Mouse (Mus musculus): Measurements from ENCODE around the gene Gm8180. TPM values are rescaled to one million over a fixed set of nuclear protein-coding genes. Genes with fewer than 3 reads are reported as not detected.
"Not testable (repeated sequence)": the region's sequence is repeated elsewhere in the genome, so short reads cannot be mapped to it uniquely, and the experiment has no call there.

Gene Gm8180
- polyA plus RNA-seq, 1 experiment = not detected

DNA sequence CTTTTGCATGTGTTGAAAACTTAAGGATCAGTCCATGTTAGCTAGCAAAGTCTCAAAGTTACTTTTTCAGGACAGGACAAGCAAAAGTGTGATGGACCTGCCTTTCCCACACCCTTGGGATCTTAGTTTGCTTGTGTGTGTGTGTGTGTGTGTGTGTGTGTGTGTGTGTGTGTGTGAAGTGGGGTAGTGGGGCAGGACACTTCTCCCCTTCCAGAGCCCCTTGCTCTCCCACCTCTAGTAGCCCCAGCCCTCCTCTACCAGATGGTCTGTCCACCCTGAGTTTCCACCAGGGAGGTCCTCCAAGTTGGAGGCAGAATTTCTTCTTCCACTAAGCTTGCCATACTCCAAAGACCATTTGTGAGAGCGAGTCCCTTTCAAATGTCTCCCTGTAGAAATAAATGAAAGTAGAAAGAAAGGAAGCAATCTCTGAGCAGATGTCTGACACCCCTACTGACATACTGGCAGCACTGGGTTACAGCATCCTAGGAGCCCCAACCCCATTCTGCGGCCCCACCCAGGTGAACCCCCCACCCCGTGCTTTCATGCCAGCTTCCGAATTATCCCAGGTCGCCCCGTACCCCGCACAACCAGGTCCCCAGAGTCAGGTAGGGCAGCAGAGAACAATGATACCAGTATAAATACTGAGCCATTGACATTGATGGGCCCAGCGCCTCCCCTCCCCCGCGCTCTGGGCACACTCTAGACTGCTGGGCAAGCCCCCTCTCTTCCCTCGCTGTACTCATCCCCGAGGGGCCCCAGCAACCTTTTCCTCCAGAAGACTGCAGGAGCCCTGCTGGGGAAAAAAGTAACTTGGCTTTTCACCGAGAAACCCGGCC, 11.7 kb upstream of the Gm8180 start:
- Histone ChIP-seq H3K27me3 (ENCODE audit: control insufficient read depth, insufficient read depth, low read length, poor library complexity, severe bottlenecking) (no peaks in the 10 kb centered on the region), H3K36me3 (ENCODE audit: control insufficient read depth, insufficient read depth, low read length, poor library complexity, severe bottlenecking) (no peaks in the 10 kb centered on the region), H3K9me3 (replicated peaks; ENCODE audit: control insufficient read depth, insufficient read depth, low read length, poor library complexity, severe bottlenecking) (no peaks in the 10 kb centered on the region), H3K9ac (ENCODE audit: low read depth, poor library complexity, severe bottlenecking) (no peak overlapping the region), H3K27ac (ENCODE audit: insufficient read depth, low read length) (no peak overlapping the region), H3K4me3 (ENCODE audit: low read depth, low read length) (peak overlapping the region; percentile 3; the same call in 1 of the 2 replicates), H3K4me1 (ENCODE audit: control insufficient read depth, insufficient read depth, low read length) (no peaks in the 10 kb centered on the region)
- TF ChIP-seq EP300 (IDR thresholded peaks at IDR 0.05; ENCODE audit: insufficient read depth, low read depth, low read length) (no peak), POLR2A (IDR thresholded peaks at IDR 0.05; ENCODE audit: insufficient read depth, low read length) (no peak), CTCF (IDR thresholded peaks at IDR 0.05; ENCODE audit: low read depth, low read length) (no peak)

DNA sequence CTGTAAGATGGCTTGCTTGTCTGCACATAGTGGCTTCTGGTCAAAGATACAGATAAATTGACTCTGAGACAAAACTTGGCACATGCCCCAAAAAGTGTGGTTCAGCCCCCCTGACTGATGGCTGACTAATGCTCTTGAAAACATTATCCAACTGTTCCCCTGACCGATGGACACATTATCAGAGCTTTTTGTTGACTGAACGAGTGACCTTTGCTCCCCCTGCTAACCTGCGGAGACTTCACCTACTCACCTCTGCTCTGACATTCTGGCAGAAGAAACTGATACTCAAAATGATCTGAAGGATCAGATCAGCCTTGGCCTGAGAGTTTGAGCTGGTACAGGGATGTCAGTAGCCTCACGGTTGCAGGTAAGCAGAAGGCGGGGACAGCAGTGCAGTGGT, 9.3 kb upstream of the Gm8180 start:
- not testable (repeated sequence) for H3K27me3 ChIP-seq (ENCODE audit: control insufficient read depth, insufficient read depth, low read length, poor library complexity, severe bottlenecking); H3K9me3 ChIP-seq (replicated peaks; ENCODE audit: control insufficient read depth, insufficient read depth, low read length, poor library complexity, severe bottlenecking); H3K36me3 ChIP-seq (ENCODE audit: control insufficient read depth, insufficient read depth, low read length, poor library complexity, severe bottlenecking); H3K27ac ChIP-seq (ENCODE audit: insufficient read depth, low read length); H3K4me1 ChIP-seq (ENCODE audit: control insufficient read depth, insufficient read depth, low read length); H3K9ac ChIP-seq (ENCODE audit: low read depth, poor library complexity, severe bottlenecking); H3K4me3 ChIP-seq (ENCODE audit: low read depth, low read length)

DNA sequence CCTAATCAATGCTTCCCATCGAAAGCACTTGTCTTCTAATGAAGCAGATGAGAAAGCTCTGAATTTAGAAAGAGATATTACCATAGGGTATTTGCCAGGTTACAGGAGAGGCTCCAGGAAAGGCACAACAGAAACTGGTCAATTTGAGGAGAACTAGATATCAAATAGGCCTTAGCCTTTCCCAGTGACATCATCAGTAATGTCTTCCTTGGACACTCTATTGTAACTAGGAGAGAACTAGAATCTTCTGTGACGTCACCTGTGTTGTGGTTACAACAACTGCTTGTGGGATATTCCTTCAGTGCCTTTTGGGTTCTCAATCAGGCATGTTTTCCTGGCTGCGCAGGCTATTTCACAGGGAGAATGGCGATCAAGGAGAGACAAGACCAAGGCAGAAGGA, 37.0 kb downstream of the Gm8180 start, which contains the start of gene Gm6526:
TSS of gene Gm6526 (plus strand) at position 301 of the 400 bp plus-strand sequence.
- H3K9ac ChIP-seq (ENCODE audit: low read depth, poor library complexity, severe bottlenecking); H3K9me3 ChIP-seq (replicated peaks; ENCODE audit: control insufficient read depth, insufficient read depth, low read length, poor library complexity, severe bottlenecking); H3K27me3 ChIP-seq (ENCODE audit: control insufficient read depth, insufficient read depth, low read length, poor library complexity, severe bottlenecking); H3K36me3 ChIP-seq (ENCODE audit: control insufficient read depth, insufficient read depth, low read length, poor library complexity, severe bottlenecking); H3K27ac ChIP-seq (ENCODE audit: insufficient read depth, low read length); H3K4me1 ChIP-seq (ENCODE audit: control insufficient read depth, insufficient read depth, low read length); H3K4me3 ChIP-seq (ENCODE audit: low read depth, low read length): not testable (repeated sequence)

Other genes with a start within 250 kb of the Gm8180 start
- gene Gm5799, start 241.2 kb downstream of the Gm8180 start, polyA plus RNA-seq (2011; ENCODE audit: insufficient read depth, insufficient read length, low read depth, missing spikeins) = not detected in 2 replicates
- not detected in 2 replicates for gene Gm17654, start 205.6 kb downstream of the Gm8180 start, polyA plus RNA-seq (2011; ENCODE audit: insufficient read depth, insufficient read length, low read depth, missing spikeins)
- not detected in 2 replicates for gene Gm10375, start 176.7 kb downstream of the Gm8180 start, polyA plus RNA-seq (2011; ENCODE audit: insufficient read depth, insufficient read length, low read depth, missing spikeins)
- not detected in 2 replicates for gene Gm8165, start 107.5 kb downstream of the Gm8180 start, polyA plus RNA-seq (2011; ENCODE audit: insufficient read depth, insufficient read length, low read depth, missing spikeins)
- gene Gm7324, start 86.9 kb downstream of the Gm8180 start, polyA plus RNA-seq (2011; ENCODE audit: insufficient read depth, insufficient read length, low read depth, missing spikeins) = 31.7 and 35.6 TPM in 2 replicates
- not detected in 2 replicates for gene Gm16506, start 57.3 kb downstream of the Gm8180 start, polyA plus RNA-seq (2011; ENCODE audit: insufficient read depth, insufficient read length, low read depth, missing spikeins)
- gene Gm6526, start 36.9 kb downstream of the Gm8180 start, polyA plus RNA-seq (2011; ENCODE audit: insufficient read depth, insufficient read length, low read depth, missing spikeins) = not detected in 2 replicates
- not detected in 2 replicates for gene Ear1, start 90.8 kb upstream of the Gm8180 start, polyA plus RNA-seq (2011; ENCODE audit: insufficient read depth, insufficient read length, low read depth, missing spikeins)
- not detected in 2 replicates for gene Ear10, start 138.8 kb upstream of the Gm8180 start, polyA plus RNA-seq (2011; ENCODE audit: insufficient read depth, insufficient read length, low read depth, missing spikeins)
- 1.0 and 2.0 TPM in 2 replicates for gene Gm8113, start 140.6 kb upstream of the Gm8180 start, polyA plus RNA-seq (2011; ENCODE audit: insufficient read depth, insufficient read length, low read depth, missing spikeins)
- not detected in 2 replicates for gene Ang5, start 172.3 kb upstream of the Gm8180 start, polyA plus RNA-seq (2011; ENCODE audit: insufficient read depth, insufficient read length, low read depth, missing spikeins)
- not detected in 2 replicates for gene Ang6, start 217.5 kb upstream of the Gm8180 start, polyA plus RNA-seq (2011; ENCODE audit: insufficient read depth, insufficient read length, low read depth, missing spikeins)

Measured in ES-Bruce4 (cell line).